Mouse (Mus musculus) embryonic facial prominence, embryonic 13.5 days (tissue): ENCODE data around the gene Wars2. TPM values are rescaled to one million over a fixed set of nuclear protein-coding genes. Genes with fewer than 3 reads are reported as not detected.

Source experiments
- ATAC-seq: fragments of 200-750 bp; cut with Nextera tagmentation; 2 replicates; pipeline ENCODE4 v1.8.0; 2017; ENCODE audit warnings: low read depth; ENCODE audit not compliant: insufficient number of reproducible peaks, insufficient read depth, low FRiP score, low TSS enrichment
- H3K27ac ChIP-seq: fragments of 300-500 bp; sonication (generic); 2 replicates; pipeline ENCODE4 v1.5.1; 2015; ENCODE audit warnings: moderate library complexity, mild to moderate bottlenecking, inconsistent platforms
- H3K27me3 ChIP-seq: fragments of 300-500 bp; sonication (generic); 2 replicates; pipeline ENCODE4 v1.6.1; 2015; ENCODE audit warnings: mild to moderate bottlenecking, inconsistent platforms
- H3K36me3 ChIP-seq: fragments of 300-500 bp; sonication (generic); 2 replicates; pipeline ENCODE4 v1.6.1; 2015; ENCODE audit warnings: mild to moderate bottlenecking, inconsistent platforms
- H3K4me1 ChIP-seq: fragments of 300-500 bp; sonication (generic); 2 replicates; pipeline ENCODE4 v1.6.1; 2015; ENCODE audit warnings: inconsistent platforms
- H3K4me2 ChIP-seq: fragments of 300-500 bp; sonication (generic); 2 replicates; pipeline ENCODE4 v1.6.1; 2015; ENCODE audit warnings: moderate library complexity, mild to moderate bottlenecking, inconsistent platforms
- H3K4me3 ChIP-seq: fragments of 300-500 bp; sonication (generic); 2 replicates; pipeline ENCODE4 v1.5.1; 2015; ENCODE audit warnings: mild to moderate bottlenecking, inconsistent platforms
- H3K9ac ChIP-seq: fragments of 300-500 bp; sonication (generic); 2 replicates; pipeline ENCODE4 v1.6.1; 2015; ENCODE audit warnings: mild to moderate bottlenecking, inconsistent platforms
- H3K9me3 ChIP-seq: fragments of 300-500 bp; sonication (generic); 2 replicates; pipeline ENCODE4 v1.6.1; 2016; ENCODE audit warnings: inconsistent platforms
- WGBS: fragments of 180-500 bp; shearing (Covaris S2); methylation state at CpG from one replicate; pipeline ENCODE4 v1.1.7; 2015; ENCODE audit warnings: mixed read lengths; 5-methylcytosine and 5-hydroxymethylcytosine counted together
- polyA plus RNA-seq: library from polyadenylated mRNA; unstranded; fragments of >200 nt; fragmentation: Nextera tagmentation; extraction: Ambion mirVana; gene quantifications from 2 replicates; pipeline ENCODE4 v1.2.1, GENCODE M21; 2015

Gene Wars2
- polyA plus RNA-seq, 1 experiment from 2014 or later, result 13.1 TPM

- 2% methylated on average over 6 of the region's 6 CpGs for WGBS
- Histone ChIP-seq H3K27ac (0 out of 2 replicates have a peak overlapping the region, but pooled peaks have one; percentile 17), H3K9me3 (no peaks in the 10 kb centered on the region), H3K4me3 (0 out of 2 replicates have a peak overlapping the region, but pooled peaks have one; percentile 16), H3K36me3 (no peaks in the 10 kb centered on the region), H3K27me3 (peaks cover 98% of the 10 kb centered on the region), H3K4me2 (peak overlapping the region; percentile 49), H3K4me1 (peaks cover 22% of the 10 kb centered on the region), H3K9ac (no peak overlapping the region)
- ATAC-seq, result no peak
Measured at GRCm38 (mm10) chr3:99249906-99250305, 109.0 kb downstream of the Wars2 start.

- Histone ChIP-seq H3K9ac (no peak overlapping the region), H3K4me2 (peak overlapping the region; percentile 78), H3K4me3 (0 out of 2 replicates have a peak overlapping the region, but pooled peaks have one; percentile 60), H3K36me3 (no peaks in the 10 kb centered on the region), H3K27ac (no peak overlapping the region), H3K9me3 (no peaks in the 10 kb centered on the region), H3K4me1 (peaks cover 23% of the 10 kb centered on the region), H3K27me3 (peaks cover 98% of the 10 kb centered on the region)
- WGBS, result 23% methylated on average over 6 of the region's 6 CpGs
- ATAC-seq, result no peak
Measured at GRCm38 (mm10) chr3:99251271-99252165, 110.7 kb downstream of the Wars2 start.

- H3K4me1 ChIP-seq, result peaks cover 28% of the 10 kb centered on the region
- H3K9me3 ChIP-seq, result no peaks in the 10 kb centered on the region
- H3K27ac ChIP-seq, result peak overlapping the region; percentile 64
- WGBS, result 4% methylated on average over 16 of the region's 16 CpGs
- H3K36me3 ChIP-seq, result no peaks in the 10 kb centered on the region
- H3K4me2 ChIP-seq, result peak overlapping the region; percentile 78
- H3K27me3 ChIP-seq, result peaks cover 99% of the 10 kb centered on the region
- peak overlapping the region; percentile 86 for H3K9ac ChIP-seq
- H3K4me3 ChIP-seq, result peak overlapping the region; percentile 60
- no peak for ATAC-seq
Measured at GRCm38 (mm10) chr3:99252461-99253091, 111.7 kb downstream of the Wars2 start.

DNA sequence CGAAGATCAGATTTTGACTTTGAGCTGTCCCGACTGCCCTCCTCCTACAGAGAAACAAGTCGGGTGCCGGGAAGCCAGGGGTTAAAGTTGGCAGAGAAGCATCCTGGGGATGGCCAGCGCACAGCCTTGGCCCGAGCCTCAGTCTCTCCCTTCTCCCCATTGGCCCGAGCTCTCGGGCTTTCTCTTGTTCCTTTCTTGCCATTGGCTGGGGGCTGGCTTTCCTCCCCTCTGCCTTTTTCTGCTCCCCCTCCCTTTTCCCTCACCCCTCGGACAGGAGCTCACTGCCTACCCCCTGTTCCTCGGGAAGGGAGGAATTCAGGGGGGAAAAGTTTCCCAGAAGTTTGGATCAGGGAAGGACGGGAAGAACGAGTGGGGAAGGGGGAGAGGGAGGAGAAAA is 112.2 kb downstream of the Wars2 start:
- Histone ChIP-seq H3K9me3 (no peaks in the 10 kb centered on the region), H3K4me2 (peak overlapping the region; percentile 78), H3K9ac (peak overlapping the region; percentile 86), H3K4me1 (peaks cover 28% of the 10 kb centered on the region), H3K27me3 (peaks cover 99% of the 10 kb centered on the region), H3K4me3 (peak overlapping the region; percentile 60), H3K36me3 (no peaks in the 10 kb centered on the region), H3K27ac (peak overlapping the region; percentile 90; the same call in 1 of the 2 replicates)
- WGBS, result under 1% methylated on average over 12 of the region's 12 CpGs
- ATAC-seq, result peak; percentile 11; the same call in 1 of the 2 replicates

DNA sequence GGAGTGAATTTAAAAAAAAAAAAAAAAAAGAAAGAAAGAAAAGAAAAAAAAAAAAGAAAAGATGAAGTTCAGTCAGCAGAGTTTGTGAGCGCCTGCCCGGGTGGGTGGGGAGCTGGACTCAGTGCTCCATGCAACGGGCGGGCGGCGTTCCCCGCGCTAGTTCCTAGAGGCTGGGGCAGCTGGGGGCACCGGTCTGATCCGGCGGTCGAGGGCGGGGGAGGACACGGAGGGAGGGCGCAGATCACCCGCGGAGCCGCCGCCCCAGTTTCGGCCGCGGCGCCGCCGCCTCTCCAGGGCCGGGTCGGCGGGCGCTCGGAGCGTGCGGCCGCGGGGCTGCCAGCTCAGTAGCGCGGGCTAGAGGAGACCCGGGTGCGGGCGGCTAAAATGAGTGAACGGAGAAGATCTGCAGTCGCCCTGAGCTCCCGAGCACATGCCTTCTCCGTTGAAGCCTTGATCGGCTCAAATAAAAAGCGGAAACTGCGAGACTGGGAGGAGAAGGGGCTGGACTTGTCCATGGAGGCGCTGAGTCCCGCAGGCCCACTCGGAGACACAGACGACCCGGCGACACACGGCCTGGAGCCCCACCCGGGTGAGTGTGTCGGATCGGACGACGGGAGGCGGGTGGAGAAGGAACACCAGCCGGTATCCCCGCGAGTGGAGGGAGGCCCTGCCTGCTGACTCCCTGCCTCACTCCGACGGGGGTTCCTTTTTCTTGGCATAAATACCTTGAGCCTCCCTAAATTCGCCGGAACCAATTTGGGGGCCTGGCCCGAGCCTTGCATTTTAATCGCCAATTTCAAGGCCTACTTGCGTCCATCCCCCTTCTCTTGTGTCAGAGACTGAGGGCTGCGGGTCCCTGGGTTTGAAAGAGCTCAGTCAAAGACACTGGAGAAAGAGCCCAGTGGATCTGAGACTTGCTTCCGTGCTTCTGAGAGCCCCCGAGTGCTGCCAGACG is 112.9 kb downstream of the Wars2 start:
- peaks cover 99% of the 10 kb centered on the region for H3K27me3 ChIP-seq

GRCm38 (mm10) chr3:99254559-99255151 is 113.8 kb downstream of the Wars2 start:
- under 1% methylated on average over 15 of the region's 15 CpGs for WGBS
- Histone ChIP-seq H3K4me2 (peak overlapping the region; percentile 78), H3K4me3 (peak overlapping the region; percentile 60), H3K9ac (peak overlapping the region; percentile 86), H3K27me3 (peaks cover 99% of the 10 kb centered on the region), H3K36me3 (no peaks in the 10 kb centered on the region), H3K27ac (peak overlapping the region; percentile 90), H3K9me3 (no peaks in the 10 kb centered on the region), H3K4me1 (peaks cover 18% of the 10 kb centered on the region)
- no peak for ATAC-seq

More for the DNA sequence above, 112.9 kb downstream of the Wars2 start:
- ATAC-seq, result peak; percentile 33; the same call in 1 of the 2 replicates
- under 1% methylated on average over 71 of the region's 73 CpGs for WGBS
- H3K4me2 ChIP-seq, result peak overlapping the region; percentile 78
- no peaks in the 10 kb centered on the region for H3K9me3 ChIP-seq
- H3K4me1 ChIP-seq, result peaks cover 24% of the 10 kb centered on the region
- H3K4me3 ChIP-seq, result peak overlapping the region; percentile 60
- peak overlapping the region; percentile 86 for H3K9ac ChIP-seq
- peak overlapping the region; percentile 90 for H3K27ac ChIP-seq
- no peaks in the 10 kb centered on the region for H3K36me3 ChIP-seq

DNA sequence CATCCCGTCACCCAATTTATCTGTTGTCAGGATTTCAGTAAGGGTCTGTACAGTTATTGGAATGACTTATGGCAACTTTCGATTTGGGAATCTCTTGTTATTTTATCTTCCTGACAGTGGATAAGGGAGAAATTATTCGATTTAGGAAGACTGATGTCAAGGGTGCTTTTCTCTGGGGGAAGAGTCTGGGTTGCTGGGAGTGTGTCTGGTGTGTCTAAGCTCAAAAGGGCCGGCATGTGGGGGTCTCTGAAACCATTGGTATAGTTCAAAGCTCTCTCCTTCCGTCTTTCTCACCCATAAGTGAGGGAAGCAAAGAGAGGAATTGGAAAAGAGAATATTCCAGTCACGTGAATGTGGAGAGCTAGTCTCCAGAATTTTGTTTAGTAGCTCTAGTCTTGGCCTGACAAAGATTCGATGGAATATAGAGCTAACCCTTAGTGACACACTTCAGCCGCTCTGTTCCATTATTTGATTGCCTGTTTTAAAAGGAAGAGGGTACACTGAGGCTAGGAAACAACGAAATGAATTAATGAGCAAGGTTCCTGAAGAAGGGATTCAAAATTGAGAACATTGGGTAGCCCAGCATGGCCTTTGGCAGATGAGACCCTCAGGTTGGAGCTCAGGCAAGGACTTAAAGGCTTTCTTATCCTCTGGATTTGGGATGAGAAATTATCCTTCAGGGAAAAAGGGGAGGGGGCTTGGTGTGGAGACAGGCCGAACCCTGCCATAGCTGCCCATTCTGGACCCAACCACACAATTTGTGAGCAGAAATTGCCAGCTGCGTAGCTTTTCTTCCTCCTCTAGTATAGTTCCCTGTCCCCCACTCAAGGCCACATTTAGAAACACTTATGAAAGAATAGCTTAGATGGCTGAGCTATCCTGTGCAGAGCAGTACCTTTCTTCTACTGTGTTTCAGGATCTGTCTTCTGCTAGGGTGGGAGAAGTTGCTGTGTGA is 114.8 kb downstream of the Wars2 start:
- H3K4me1 ChIP-seq, result peaks cover 13% of the 10 kb centered on the region
- H3K36me3 ChIP-seq, result no peaks in the 10 kb centered on the region
- H3K4me3 ChIP-seq, result peak overlapping the region; percentile 60
- no peaks in the 10 kb centered on the region for H3K9me3 ChIP-seq
- peak overlapping the region; percentile 78 for H3K4me2 ChIP-seq
- WGBS, result 10% methylated on average over 11 of the region's 11 CpGs
- peaks cover 97% of the 10 kb centered on the region for H3K27me3 ChIP-seq
- ATAC-seq, result no peak
- H3K9ac ChIP-seq, result peak overlapping the region; percentile 86
- peak overlapping the region; percentile 90 for H3K27ac ChIP-seq

DNA sequence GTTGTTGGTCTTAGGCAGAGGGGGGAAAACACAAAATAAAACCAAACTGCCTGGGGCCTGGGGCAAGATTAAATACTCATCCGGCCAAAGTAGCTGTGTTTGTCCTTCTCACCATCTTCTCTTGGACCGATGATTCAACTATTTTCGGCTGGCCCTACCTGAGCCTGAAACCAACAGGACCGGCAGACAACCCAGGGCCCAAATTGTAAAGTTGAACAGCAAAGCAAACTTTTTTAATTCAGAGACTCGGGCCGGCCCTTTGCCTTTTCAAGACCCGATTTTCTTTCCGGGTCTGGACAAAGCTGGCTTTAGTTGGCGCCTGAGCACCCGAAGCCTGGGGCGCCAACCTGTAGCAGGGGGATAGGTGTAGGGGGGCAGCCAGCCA is 115.5 kb downstream of the Wars2 start:
- Histone ChIP-seq H3K36me3 (no peaks in the 10 kb centered on the region), H3K27me3 (peaks cover 97% of the 10 kb centered on the region), H3K9me3 (no peaks in the 10 kb centered on the region), H3K4me1 (peaks cover 13% of the 10 kb centered on the region), H3K4me2 (peak overlapping the region; percentile 78), H3K27ac (peak overlapping the region; percentile 90), H3K4me3 (peak overlapping the region; percentile 60), H3K9ac (peak overlapping the region; percentile 86)
- 12% methylated on average over 11 of the region's 11 CpGs for WGBS
- ATAC-seq, result no peak

GRCm38 (mm10) chr3:99256766-99257165 is 115.9 kb downstream of the Wars2 start:
- Histone ChIP-seq H3K9me3 (no peaks in the 10 kb centered on the region), H3K27ac (peak overlapping the region; percentile 57), H3K4me2 (peak overlapping the region; percentile 78), H3K4me3 (peak overlapping the region; percentile 60), H3K9ac (peak overlapping the region; percentile 86), H3K4me1 (peaks cover 13% of the 10 kb centered on the region), H3K36me3 (no peaks in the 10 kb centered on the region), H3K27me3 (peaks cover 97% of the 10 kb centered on the region)
- ATAC-seq, result no peak
- 3% methylated on average over 20 of the region's 20 CpGs for WGBS
